Mouse (Mus musculus) gastrocnemius, postnatal 4 days (tissue): ENCODE measurements around the gene Ccdc171. TPM values are rescaled to one million over a fixed set of nuclear protein-coding genes. Genes with fewer than 3 reads are reported as not detected.

ENCODE experiments used
- DNase-seq, 2 experiments: peaks; one replicate each; pipeline ENCODE4 v3.0.0; 2021 to 2022; ENCODE audit warnings: low spot score in 2 of 2, mixed read lengths in 2 of 2
- total RNA-seq, 2 experiments: library from RNA; stranded (reverse); gene quantifications; 2 replicates each; pipeline ENCODE4 v1.2.3; 2021

Gene Ccdc171
- total RNA-seq, 2 experiments from 2014 or later: 1.9 to 2.1 TPM

- DNase-seq: no peak
Observed at GRCm38 (mm10) chr4:83785115-83785514, 259.8 kb downstream of the Ccdc171 start.

- no peak for DNase-seq
Observed at GRCm38 (mm10) chr4:83791811-83792210, 266.5 kb downstream of the Ccdc171 start.

- DNase-seq: peak in 1 of 2 experiments; percentile 24
Observed at GRCm38 (mm10) chr4:83794315-83794922, 269.1 kb downstream of the Ccdc171 start.

GRCm38 (mm10) chr4:83794930-83795459 is 269.6 kb downstream of the Ccdc171 start:
- DNase-seq: no peak

GRCm38 (mm10) chr4:83797976-83798375 is 272.6 kb downstream of the Ccdc171 start:
- DNase-seq: no peak

GRCm38 (mm10) chr4:83798674-83799430 is 273.5 kb downstream of the Ccdc171 start:
- DNase-seq: no peak

GRCm38 (mm10) chr4:83800402-83800801 is 275.1 kb downstream of the Ccdc171 start:
- no peak for DNase-seq

- DNase-seq: no peak
Observed at GRCm38 (mm10) chr4:83816925-83817324, 291.6 kb downstream of the Ccdc171 start.

GRCm38 (mm10) chr4:83829718-83830459 is 304.5 kb downstream of the Ccdc171 start:
- DNase-seq: no peak

- DNase-seq: no peak
Observed at GRCm38 (mm10) chr4:83830891-83831880, 305.8 kb downstream of the Ccdc171 start.

- no peak for DNase-seq
Observed at GRCm38 (mm10) chr4:83839077-83839476, 313.7 kb downstream of the Ccdc171 start.

GRCm38 (mm10) chr4:83846304-83846703 is 321.0 kb downstream of the Ccdc171 start:
- DNase-seq: no peak

- no peak for DNase-seq
Observed at GRCm38 (mm10) chr4:83853885-83854284, 328.5 kb downstream of the Ccdc171 start.

GRCm38 (mm10) chr4:83861706-83862105 is 336.4 kb downstream of the Ccdc171 start:
- no peak for DNase-seq

- peak in 1 of 2 experiments; percentile 19 for DNase-seq
Observed at GRCm38 (mm10) chr4:83862295-83862694, 336.9 kb downstream of the Ccdc171 start.

- no peak for DNase-seq
Observed at GRCm38 (mm10) chr4:83876600-83876999, 351.3 kb downstream of the Ccdc171 start.

- no peak for DNase-seq
Observed at GRCm38 (mm10) chr4:83878236-83878635, 352.9 kb downstream of the Ccdc171 start.

- DNase-seq: no peak
Observed at GRCm38 (mm10) chr4:83888459-83889054, 363.2 kb downstream of the Ccdc171 start.

GRCm38 (mm10) chr4:83902081-83902645 is 376.8 kb downstream of the Ccdc171 start:
- DNase-seq: no peak
